Mouse (Mus musculus): ENCODE results near the gene Slc25a47.

Slc25a47 gene

GRCm38 (mm10) chr12:108906398-108906797 lies 70.6 kb downstream of the Slc25a47 start:
- DNase-seq (ENCODE audit: extremely low spot score), result no peak

All from embryo, embryonic 9.5 days (tissue).